Mouse (Mus musculus) kidney, adult 2 months (tissue): Measurements from ENCODE around the gene Ano6. TPM values are rescaled to one million over a fixed set of nuclear protein-coding genes. Genes with fewer than 3 reads are reported as not detected.

Experiments
- DNase-seq: peaks from one replicate; pipeline ENCODE4 v3.0.0; 2021
- H3K27ac ChIP-seq: fragments of 200-500 bp; 2 replicates; pipeline ENCODE4 v1.5.1; 2012; ENCODE audit warnings: low read depth, low read length, control low read depth, inconsistent platforms; ENCODE audit not compliant: insufficient read depth
- H3K27me3 ChIP-seq: fragments of 200-500 bp; replicated peaks from 2 replicates; pipeline ENCODE4 v1.6.1; 2012; ENCODE audit warnings: mild to moderate bottlenecking, moderate library complexity, low read length, inconsistent platforms; ENCODE audit not compliant: control insufficient read depth, insufficient read depth
- H3K36me3 ChIP-seq: fragments of 200-500 bp; 2 replicates; pipeline ENCODE4 v1.6.1; 2012; ENCODE audit warnings: mild to moderate bottlenecking, moderate library complexity, low read length, inconsistent platforms; ENCODE audit not compliant: control insufficient read depth, insufficient read depth
- H3K4me1 ChIP-seq: fragments of 200-500 bp; 2 replicates; pipeline ENCODE4 v1.6.1; 2011; ENCODE audit warnings: low read length; ENCODE audit not compliant: control insufficient read depth, insufficient read depth
- H3K4me3 ChIP-seq: fragments of 200-500 bp; 2 replicates; pipeline ENCODE4 v1.5.1; 2011; ENCODE audit warnings: mild to moderate bottlenecking, low read depth, low read length, control low read depth; ENCODE audit not compliant: insufficient read depth
- CTCF ChIP-seq: fragments of 200-500 bp; conservative IDR thresholded peaks from 2 replicates; pipeline ENCODE4 v1.5.1; 2011; ENCODE audit warnings: low read depth, mild to moderate bottlenecking, control low read depth, low read length, moderate library complexity, mixed read lengths; ENCODE audit not compliant: insufficient read depth, insufficient read length
- POLR2A ChIP-seq: fragments of 200-500 bp; IDR thresholded peaks from one replicate; pipeline ENCODE4 v1.6.1; 2011; ENCODE audit warnings: low read depth, low read length, control low read depth
- WGBS: fragments of 180-500 bp; shearing (Covaris S2); methylation state at CpG from one replicate; pipeline ENCODE4 v1.1.7; 2018; 5-methylcytosine and 5-hydroxymethylcytosine counted together
- polyA plus RNA-seq: library from polyadenylated mRNA; depleted of rRNA; stranded (reverse); fragments of >200 nt; gene quantifications from 2 replicates; pipeline ENCODE4 v1.2.3, GENCODE M21; 2012

The Ano6 gene
- polyA plus RNA-seq, 1 experiment, result 40.3 TPM

- no peak for TF ChIP-seq POLR2A
- no peak for TF ChIP-seq CTCF
- H3K36me3 ChIP-seq, result no peaks in the 10 kb centered on the region
- no peaks in the 10 kb centered on the region for H3K27me3 ChIP-seq
- H3K4me1 ChIP-seq, result peaks cover 7% of the 10 kb centered on the region; the same call in 1 of the 2 replicates
- no peak for DNase-seq
- H3K4me3 ChIP-seq, result no peak overlapping the region
- H3K27ac ChIP-seq, result peak overlapping the region; percentile 44; the same call in 1 of the 2 replicates
- WGBS, result 67% methylated on average over 17 of the region's 17 CpGs
These were observed 74.9 kb downstream of the Ano6 start for GRCm38 (mm10) chr15:95865311-95866100.

GRCm38 (mm10) chr15:95868172-95868571 lies 77.5 kb downstream of the Ano6 start:
- no peak overlapping the region for H3K27ac ChIP-seq
- no peaks in the 10 kb centered on the region for H3K36me3 ChIP-seq
- WGBS, result 74% methylated on average over 4 of the region's 4 CpGs
- H3K4me1 ChIP-seq, result peaks cover 6% of the 10 kb centered on the region; the same call in 1 of the 2 replicates
- no peaks in the 10 kb centered on the region for H3K27me3 ChIP-seq
- DNase-seq, result no peak
- TF ChIP-seq POLR2A (no peak), CTCF (no peak)
- H3K4me3 ChIP-seq, result no peak overlapping the region

- TF ChIP-seq CTCF, result no peak
- TF ChIP-seq POLR2A, result no peak
- no peaks in the 10 kb centered on the region for H3K36me3 ChIP-seq
- WGBS, result 94% methylated on average over 5 of the region's 5 CpGs
These were observed 79.0 kb downstream of the Ano6 start for GRCm38 (mm10) chr15:95869611-95870010.

GRCm38 (mm10) chr15:95871631-95872030 lies 81.0 kb downstream of the Ano6 start:
- no peaks in the 10 kb centered on the region for H3K27me3 ChIP-seq
- no peak for DNase-seq
- H3K27ac ChIP-seq, result no peak overlapping the region

More at GRCm38 (mm10) chr15:95869611-95870010, 79.0 kb downstream of the Ano6 start:
- no peak for DNase-seq
- Histone ChIP-seq H3K27ac (no peak overlapping the region), H3K4me3 (no peak overlapping the region), H3K4me1 (no peaks in the 10 kb centered on the region), H3K27me3 (no peaks in the 10 kb centered on the region)

GRCm38 (mm10) chr15:95872447-95872846 lies 81.8 kb downstream of the Ano6 start:
- no peak overlapping the region for H3K27ac ChIP-seq
- no peak for DNase-seq
- no peaks in the 10 kb centered on the region for H3K27me3 ChIP-seq
- WGBS, result 92% methylated on average over 8 of the region's 8 CpGs
- no peaks in the 10 kb centered on the region for H3K36me3 ChIP-seq
- TF ChIP-seq POLR2A (no peak), CTCF (no peak)
- H3K4me3 ChIP-seq, result no peak overlapping the region
- H3K4me1 ChIP-seq, result no peaks in the 10 kb centered on the region

More at GRCm38 (mm10) chr15:95871631-95872030, 81.0 kb downstream of the Ano6 start:
- Histone ChIP-seq H3K4me1 (no peaks in the 10 kb centered on the region), H3K36me3 (no peaks in the 10 kb centered on the region), H3K4me3 (no peak overlapping the region)
- TF ChIP-seq POLR2A, result no peak
- no peak for TF ChIP-seq CTCF
- WGBS, result 67% methylated on average over 15 of the region's 15 CpGs

- H3K4me3 ChIP-seq, result no peak overlapping the region
- no peak overlapping the region for H3K27ac ChIP-seq
- TF ChIP-seq POLR2A (no peak), CTCF (no peak)
- 57% methylated on average over 1 of the region's 1 CpGs for WGBS
- H3K27me3 ChIP-seq, result no peaks in the 10 kb centered on the region
- no peak for DNase-seq
- no peaks in the 10 kb centered on the region for H3K36me3 ChIP-seq
- no peaks in the 10 kb centered on the region for H3K4me1 ChIP-seq
These were observed 82.6 kb downstream of the Ano6 start for GRCm38 (mm10) chr15:95873276-95873675.

- no peak overlapping the region for H3K4me3 ChIP-seq
- no peaks in the 10 kb centered on the region for H3K27me3 ChIP-seq
- H3K36me3 ChIP-seq, result no peaks in the 10 kb centered on the region
- H3K27ac ChIP-seq, result no peak overlapping the region
- DNase-seq, result no peak
- no peaks in the 10 kb centered on the region for H3K4me1 ChIP-seq
- WGBS, result 96% methylated on average over 5 of the region's 5 CpGs
- TF ChIP-seq POLR2A (no peak), CTCF (no peak)
These were observed 83.6 kb downstream of the Ano6 start for GRCm38 (mm10) chr15:95874216-95874615.
